Mouse (Mus musculus) embryonic facial prominence, embryonic 12.5 days (tissue): Measurements from ENCODE around the gene Wfdc15a. TPM values are rescaled to one million over a fixed set of nuclear protein-coding genes. Genes with fewer than 3 reads are reported as not detected.
"Not testable (repeated sequence)": the region's sequence is repeated elsewhere in the genome, so short reads cannot be mapped to it uniquely, and the experiment has no call there.

ENCODE experiments used
- ATAC-seq: fragments of 200-750 bp; cut with Nextera tagmentation; 2 replicates; pipeline ENCODE4 v1.8.0; 2017; ENCODE audit not compliant: insufficient number of reproducible peaks, insufficient read depth, low FRiP score, low TSS enrichment
- H3K27ac ChIP-seq: fragments of 300-500 bp; sonication (generic); 2 replicates; pipeline ENCODE4 v1.5.1; 2016; ENCODE audit warnings: mild to moderate bottlenecking
- H3K27me3 ChIP-seq: fragments of 300-500 bp; sonication (generic); 2 replicates; pipeline ENCODE4 v1.6.1; 2016; ENCODE audit warnings: mild to moderate bottlenecking, moderate library complexity
- H3K36me3 ChIP-seq: fragments of 300-500 bp; sonication (generic); 2 replicates; pipeline ENCODE4 v1.6.1; 2016; ENCODE audit warnings: mild to moderate bottlenecking
- H3K4me1 ChIP-seq: fragments of 300-500 bp; sonication (generic); 2 replicates; pipeline ENCODE4 v1.6.1; 2016
- H3K4me2 ChIP-seq: fragments of 300-500 bp; sonication (generic); replicated peaks from 2 replicates; pipeline ENCODE4 v1.6.1; 2016; ENCODE audit warnings: mild to moderate bottlenecking, moderate library complexity
- H3K4me3 ChIP-seq: fragments of 300-500 bp; sonication (generic); 2 replicates; pipeline ENCODE4 v1.5.1; 2016; ENCODE audit warnings: mild to moderate bottlenecking
- H3K9ac ChIP-seq: fragments of 300-500 bp; sonication (generic); 2 replicates; pipeline ENCODE4 v1.6.1; 2016; ENCODE audit warnings: mild to moderate bottlenecking, moderate library complexity
- H3K9me3 ChIP-seq: fragments of 300-500 bp; sonication (generic); 2 replicates; pipeline ENCODE4 v1.6.1; 2016; ENCODE audit warnings: mild to moderate bottlenecking, moderate library complexity
- WGBS: fragments of 180-500 bp; shearing (Covaris S2); methylation state at CpG from one replicate; pipeline ENCODE4 v1.1.7; 2016; 5-methylcytosine and 5-hydroxymethylcytosine counted together
- polyA plus RNA-seq: library from polyadenylated mRNA; unstranded; fragments of >200 nt; fragmentation: Nextera tagmentation; extraction: Ambion mirVana; gene quantifications from 2 replicates; pipeline ENCODE4 v1.2.1, GENCODE M21; 2016

Wfdc15a gene
- polyA plus RNA-seq: not detected in 2 replicates

GRCm38 (mm10) chr2:164199626-164200327 is at the start of gene Wfdc15a:
Wfdc15a (minus strand) TSS chr2:164200130.
- Histone ChIP-seq H3K4me3 (no peak within 1 kb of the TSS), H3K9ac (no peak within 1 kb of the TSS), H3K27ac (no peak within 1 kb of the TSS), H3K9me3 (no peaks in the 10 kb centered on the region), H3K4me2 (no peak within 1 kb of the TSS), H3K4me1 (no peaks in the 10 kb centered on the region), H3K27me3 (no peaks in the 10 kb centered on the region), H3K36me3 (no peaks in the 10 kb centered on the region)
- ATAC-seq: no peak
- WGBS: 76% methylated on average over 20 of the region's 20 CpGs

- no peaks in the 10 kb centered on the region for H3K36me3 ChIP-seq
- no peak within 1 kb of the TSS for H3K27ac ChIP-seq
- H3K4me2 ChIP-seq: no peak within 1 kb of the TSS
- no peak within 1 kb of the TSS for H3K4me3 ChIP-seq
- 0 out of 2 replicates have a peak, but pooled peaks cover 3% of the 10 kb centered on the region for H3K27me3 ChIP-seq
- no peaks in the 10 kb centered on the region for H3K9me3 ChIP-seq
- ATAC-seq: no peak
- 88% methylated on average over 3 of the region's 3 CpGs for WGBS
- no peaks in the 10 kb centered on the region for H3K4me1 ChIP-seq
- H3K9ac ChIP-seq: no peak within 1 kb of the TSS
Observed at GRCm38 (mm10) chr2:164238366-164238765, 38.4 kb upstream of the Wfdc15a start, which contains the start of gene Svs2. Svs2 (minus strand) TSS chr2:164238466.

- no peak overlapping the region for H3K4me2 ChIP-seq
- H3K4me3 ChIP-seq: no peak overlapping the region
- no peaks in the 10 kb centered on the region for H3K9me3 ChIP-seq
- no peak for ATAC-seq
- WGBS: 91% methylated on average over 8 of the region's 8 CpGs
- no peak overlapping the region for H3K27ac ChIP-seq
- H3K4me1 ChIP-seq: no peaks in the 10 kb centered on the region
- H3K9ac ChIP-seq: no peak overlapping the region
- H3K36me3 ChIP-seq: no peaks in the 10 kb centered on the region
- H3K27me3 ChIP-seq: no peaks in the 10 kb centered on the region
Observed at GRCm38 (mm10) chr2:164232671-164233070, 32.7 kb upstream of the Wfdc15a start.

- no peak overlapping the region for H3K4me2 ChIP-seq
- H3K36me3 ChIP-seq: no peaks in the 10 kb centered on the region
- H3K4me1 ChIP-seq: no peaks in the 10 kb centered on the region
- no peak overlapping the region for H3K9ac ChIP-seq
- no peaks in the 10 kb centered on the region for H3K27me3 ChIP-seq
- H3K9me3 ChIP-seq: no peaks in the 10 kb centered on the region
- WGBS: 85% methylated on average over 8 of the region's 8 CpGs
- no peak overlapping the region for H3K27ac ChIP-seq
- no peak overlapping the region for H3K4me3 ChIP-seq
- no peak for ATAC-seq
Observed at GRCm38 (mm10) chr2:164228361-164229070, 28.6 kb upstream of the Wfdc15a start.

GRCm38 (mm10) chr2:164221522-164221921 is 21.6 kb upstream of the Wfdc15a start, which contains the start of gene Wfdc15b:
Wfdc15b (minus strand) TSS chr2:164221660.
- no peak within 1 kb of the TSS for H3K4me3 ChIP-seq
- WGBS: 70% methylated on average over 11 of the region's 11 CpGs
- no peak for ATAC-seq

GRCm38 (mm10) chr2:164219295-164219694 is 19.4 kb upstream of the Wfdc15a start:
- no peaks in the 10 kb centered on the region for H3K36me3 ChIP-seq
- no peaks in the 10 kb centered on the region for H3K27me3 ChIP-seq
- H3K9me3 ChIP-seq: no peaks in the 10 kb centered on the region
- no peak overlapping the region for H3K27ac ChIP-seq
- no peak for ATAC-seq
- no peaks in the 10 kb centered on the region for H3K4me1 ChIP-seq
- no peak overlapping the region for H3K9ac ChIP-seq
- H3K4me2 ChIP-seq: no peak overlapping the region
- 83% methylated on average over 9 of the region's 9 CpGs for WGBS
- H3K4me3 ChIP-seq: no peak overlapping the region

More at GRCm38 (mm10) chr2:164221522-164221921, 21.6 kb upstream of the Wfdc15a start, which contains the start of gene Wfdc15b:
- Histone ChIP-seq H3K36me3 (no peaks in the 10 kb centered on the region), H3K9me3 (no peaks in the 10 kb centered on the region), H3K27me3 (no peaks in the 10 kb centered on the region), H3K4me2 (no peak within 1 kb of the TSS), H3K4me1 (no peaks in the 10 kb centered on the region), H3K27ac (no peak within 1 kb of the TSS), H3K9ac (no peak within 1 kb of the TSS)

GRCm38 (mm10) chr2:164212711-164213110 is 12.8 kb upstream of the Wfdc15a start:
- Histone ChIP-seq H3K4me2 (no peak overlapping the region), H3K27me3 (no peaks in the 10 kb centered on the region), H3K9ac (no peak overlapping the region), H3K4me3 (no peak overlapping the region), H3K27ac (no peak overlapping the region), H3K9me3 (no peaks in the 10 kb centered on the region), H3K4me1 (no peaks in the 10 kb centered on the region), H3K36me3 (no peaks in the 10 kb centered on the region)
- no peak for ATAC-seq
- 87% methylated on average over 5 of the region's 5 CpGs for WGBS

- no peaks in the 10 kb centered on the region for H3K9me3 ChIP-seq
- no peak for ATAC-seq
Observed at GRCm38 (mm10) chr2:164210892-164211291, 11.0 kb upstream of the Wfdc15a start.

GRCm38 (mm10) chr2:164206676-164207075 is 6.7 kb upstream of the Wfdc15a start:
- ATAC-seq: no peak
- H3K4me3 ChIP-seq: no peak overlapping the region
- 76% methylated on average over 4 of the region's 4 CpGs for WGBS
- no peak overlapping the region for H3K4me2 ChIP-seq
- H3K4me1 ChIP-seq: no peaks in the 10 kb centered on the region
- H3K36me3 ChIP-seq: no peaks in the 10 kb centered on the region
- no peak overlapping the region for H3K27ac ChIP-seq
- no peaks in the 10 kb centered on the region for H3K9me3 ChIP-seq
- H3K9ac ChIP-seq: no peak overlapping the region
- H3K27me3 ChIP-seq: no peaks in the 10 kb centered on the region

More at GRCm38 (mm10) chr2:164210892-164211291, 11.0 kb upstream of the Wfdc15a start:
- WGBS: 91% methylated on average over 4 of the region's 4 CpGs
- Histone ChIP-seq H3K27ac (no peak overlapping the region), H3K27me3 (no peaks in the 10 kb centered on the region), H3K4me1 (no peaks in the 10 kb centered on the region), H3K4me3 (no peak overlapping the region), H3K36me3 (no peaks in the 10 kb centered on the region), H3K4me2 (no peak overlapping the region), H3K9ac (no peak overlapping the region)

GRCm38 (mm10) chr2:164206011-164206410 is 6.1 kb upstream of the Wfdc15a start:
- not testable (repeated sequence) for H3K9me3 ChIP-seq, H3K27ac ChIP-seq, H3K27me3 ChIP-seq, ATAC-seq, H3K4me2 ChIP-seq, H3K36me3 ChIP-seq, H3K4me1 ChIP-seq, H3K4me3 ChIP-seq, H3K9ac ChIP-seq
- WGBS: 92% methylated on average over 10 of the region's 10 CpGs

GRCm38 (mm10) chr2:164196700-164196990 is 3.3 kb downstream of the Wfdc15a start:
- Histone ChIP-seq H3K9me3 (no peaks in the 10 kb centered on the region), H3K4me2 (no peak overlapping the region), H3K27ac (no peak overlapping the region), H3K9ac (no peak overlapping the region), H3K36me3 (no peaks in the 10 kb centered on the region), H3K4me1 (no peaks in the 10 kb centered on the region), H3K27me3 (no peaks in the 10 kb centered on the region), H3K4me3 (no peak overlapping the region)
- ATAC-seq: no peak
- WGBS: 73% methylated on average over 5 of the region's 5 CpGs
